Mouse (Mus musculus) retina, adult 2 months (tissue): ENCODE data around the gene Urah.

Experiments
- DNase-seq: peaks from one replicate; pipeline ENCODE4 v3.0.0-alpha.2; 2012; ENCODE audit warnings: low read depth, low spot score

Gene Urah

DNA sequence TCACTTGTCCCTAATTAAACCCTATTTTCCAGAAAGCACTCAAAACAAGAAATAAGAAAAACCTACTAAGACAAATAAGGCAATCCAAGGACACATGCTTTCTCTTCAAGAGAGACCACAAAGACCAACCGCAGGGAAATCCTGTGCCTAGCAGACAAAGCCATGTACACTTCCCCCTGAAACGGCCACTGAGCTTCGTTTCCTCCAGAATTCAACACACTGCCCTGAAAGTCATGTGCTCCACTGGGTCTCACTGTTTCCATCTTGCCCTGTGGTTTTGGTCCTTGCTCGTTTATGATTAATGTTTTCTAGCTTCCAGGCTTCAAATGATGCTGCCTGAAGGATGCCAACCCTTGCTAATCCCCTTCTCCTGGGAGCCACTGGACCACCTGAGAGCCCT, 39.4 kb downstream of the Urah start:
- no peak for DNase-seq

DNA sequence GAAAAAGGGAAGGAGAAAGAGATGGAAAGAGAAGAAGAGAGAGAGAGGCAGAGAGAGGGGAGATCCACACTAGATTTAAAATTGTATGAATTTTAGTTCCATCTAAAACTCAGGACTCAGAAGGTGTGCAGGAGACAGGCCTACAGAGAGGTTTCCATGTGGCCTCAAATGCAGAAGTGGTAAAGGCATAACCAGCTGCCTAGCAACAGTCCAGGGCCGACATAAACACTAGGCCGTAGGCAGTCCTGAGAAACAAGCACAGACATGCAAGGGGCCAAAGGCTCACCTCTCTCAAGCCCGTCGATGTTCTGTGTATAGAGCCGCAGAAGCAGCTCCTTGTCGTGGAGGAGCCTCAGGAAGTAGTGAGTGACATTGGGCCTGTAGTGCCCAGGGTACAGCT, 42.5 kb downstream of the Urah start:
- no peak for DNase-seq

DNA sequence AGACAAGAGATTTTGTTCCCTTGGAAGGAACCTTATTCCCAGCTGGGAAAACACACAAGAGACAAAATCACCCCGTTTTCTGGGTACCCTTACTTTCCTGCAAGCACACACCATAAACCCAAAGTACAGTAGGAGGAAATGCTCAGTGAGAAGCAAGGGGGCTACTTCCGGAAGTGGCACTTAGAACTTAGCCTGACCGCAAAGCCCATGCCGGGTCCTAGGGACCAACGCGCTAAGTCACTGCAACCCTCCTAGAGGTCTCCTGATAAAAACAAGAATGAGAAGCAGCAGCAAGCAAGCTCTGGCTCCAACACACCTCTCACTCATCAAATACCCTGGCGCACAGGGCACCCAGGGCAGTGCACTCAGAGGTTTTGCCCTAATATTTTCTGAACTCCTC, 44.5 kb downstream of the Urah start:
- no peak for DNase-seq

- no peak for DNase-seq
Measured at GRCm38 (mm10) chr7:140880419-140880818, 45.6 kb downstream of the Urah start.

DNA sequence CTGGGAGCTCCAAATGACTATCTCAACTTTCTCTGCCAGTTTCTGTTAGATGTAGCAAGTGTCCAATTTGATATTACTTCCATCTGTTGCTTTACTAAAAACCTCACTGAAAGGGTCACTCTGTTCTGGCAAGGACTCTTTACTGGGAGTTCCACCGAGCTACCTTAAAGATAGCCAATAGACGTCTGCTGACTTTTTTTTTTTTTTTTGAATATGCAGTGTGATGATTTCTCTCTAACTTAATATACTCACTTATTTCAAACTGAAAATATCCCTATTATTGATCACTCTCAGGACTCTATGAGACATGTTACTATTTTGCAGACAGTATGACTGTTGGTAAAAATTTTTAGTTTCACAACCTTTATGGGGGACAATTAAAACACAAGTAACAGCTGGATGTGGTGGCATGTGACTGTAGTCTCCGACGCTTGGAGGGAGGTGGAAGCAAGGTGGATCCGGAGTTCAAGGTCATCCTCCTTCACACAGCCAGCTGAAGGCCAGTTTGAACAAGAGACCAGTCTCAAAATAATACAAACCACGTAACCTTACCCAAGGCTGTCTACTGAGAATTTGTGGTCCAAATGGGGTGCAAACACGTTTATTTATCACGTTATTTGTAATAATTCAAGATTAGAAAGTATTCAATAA, 46.2 kb downstream of the Urah start:
- DNase-seq, result no peak

- peak; percentile 83 for DNase-seq
Measured at GRCm38 (mm10) chr7:140881696-140882468, 47.1 kb downstream of the Urah start, which contains the start of the genes Psmd13 and Sirt3. TSS of gene Psmd13 (plus strand) at chr7:140881968. TSS of gene Sirt3 (minus strand) at chr7:140882309.

DNA sequence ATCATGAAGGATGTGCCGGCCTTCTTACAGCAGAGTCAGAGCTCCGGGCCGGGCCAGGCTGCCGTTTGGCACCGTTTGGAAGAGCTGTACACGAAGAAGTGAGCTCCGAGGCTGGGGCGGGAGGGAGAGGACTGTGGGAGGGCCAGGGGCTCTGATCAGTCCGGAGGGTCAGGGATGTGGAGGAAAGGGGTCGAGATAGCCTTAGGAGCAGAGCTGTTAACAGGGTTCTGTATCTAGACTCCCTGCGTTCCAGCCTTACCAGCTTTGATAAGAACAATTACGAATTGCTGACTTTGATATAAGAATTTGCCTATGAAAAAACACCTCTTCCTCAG, 47.6 kb downstream of the Urah start:
- DNase-seq, result no peak
